Mouse (Mus musculus): ENCODE results near the gene Insl6. TPM values are rescaled to one million over a fixed set of nuclear protein-coding genes. Genes with fewer than 3 reads are reported as not detected.

Insl6 gene
- polyA plus RNA-seq, 1 experiment from 2014 or later: 5.6 TPM

DNA sequence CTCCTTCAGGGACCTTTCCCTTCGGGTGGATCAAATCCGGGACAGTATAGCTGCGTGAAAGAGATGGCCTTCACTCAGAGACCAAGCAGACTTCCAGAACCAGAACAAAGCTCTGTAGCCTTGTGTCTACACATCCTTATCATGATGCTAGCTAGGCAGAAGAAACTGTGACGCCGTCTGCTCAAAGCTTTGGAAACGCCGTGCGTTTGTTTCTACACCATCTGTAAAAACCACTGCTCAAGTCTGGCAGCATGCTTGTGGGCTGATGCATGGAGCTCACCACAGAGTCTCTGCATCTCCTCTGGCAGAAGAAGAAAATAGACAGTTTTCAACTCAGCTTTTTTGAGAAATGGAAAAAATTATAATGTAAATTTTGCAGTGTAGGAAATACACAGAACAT is 13.4 kb downstream of the Insl6 start:
- ATAC-seq (ENCODE audit: insufficient number of reproducible peaks, insufficient read depth, low FRiP score, low read depth): no peak
- Histone ChIP-seq H3K27me3 (ENCODE audit: control insufficient read depth, insufficient read depth, low read length) (no peaks in the 10 kb centered on the region), H3K4me2 (replicated peaks; ENCODE audit: low read depth, low read length) (no peak overlapping the region), H3K9ac (replicated peaks; ENCODE audit: low read depth, low read length) (no peak overlapping the region), H3K36me3 (ENCODE audit: control insufficient read depth, insufficient read depth, low read length) (peaks cover 22% of the 10 kb centered on the region), H3K4me3 (ENCODE audit: low read depth, low read length) (no peak overlapping the region), H3K27ac (ENCODE audit: low read length) (no peak overlapping the region), H3K4me1 (ENCODE audit: control insufficient read depth, insufficient read depth, low read length) (no peaks in the 10 kb centered on the region), H3K9me3 (ENCODE audit: control insufficient read depth, low read depth, low read length) (no peaks in the 10 kb centered on the region)
- WGBS: 94% methylated on average over 8 of the region's 8 CpGs

DNA sequence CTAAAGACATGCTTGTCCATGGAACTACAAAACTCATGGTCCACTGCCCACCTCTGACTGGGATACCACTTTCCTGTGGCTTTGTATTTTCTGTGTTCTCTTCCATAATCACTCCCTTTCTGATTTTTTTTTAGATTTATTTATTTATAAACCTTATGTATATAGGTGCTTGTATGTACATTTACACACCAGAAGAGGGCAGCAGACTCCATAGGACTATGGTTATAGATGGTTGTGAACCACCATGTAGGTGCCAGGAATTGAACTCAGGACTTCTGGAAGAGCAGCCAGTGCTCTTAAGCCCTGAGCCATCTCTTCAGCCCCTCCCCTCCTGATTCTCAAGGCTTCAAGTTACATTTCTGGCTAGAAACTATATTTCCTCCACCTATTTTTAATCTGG is 16.3 kb downstream of the Insl6 start:
- no peaks in the 10 kb centered on the region for H3K9me3 ChIP-seq (ENCODE audit: control insufficient read depth, low read depth, low read length)
- peaks cover 15% of the 10 kb centered on the region for H3K36me3 ChIP-seq (ENCODE audit: control insufficient read depth, insufficient read depth, low read length)
- ATAC-seq (ENCODE audit: insufficient number of reproducible peaks, insufficient read depth, low FRiP score, low read depth): no peak
- no peak overlapping the region for H3K4me2 ChIP-seq (replicated peaks; ENCODE audit: low read depth, low read length)
- no peak overlapping the region for H3K9ac ChIP-seq (replicated peaks; ENCODE audit: low read depth, low read length)
- H3K4me3 ChIP-seq (ENCODE audit: low read depth, low read length): no peak overlapping the region
- H3K4me1 ChIP-seq (ENCODE audit: control insufficient read depth, insufficient read depth, low read length): no peaks in the 10 kb centered on the region
- H3K27me3 ChIP-seq (ENCODE audit: control insufficient read depth, insufficient read depth, low read length): no peaks in the 10 kb centered on the region
- H3K27ac ChIP-seq (ENCODE audit: low read length): no peak overlapping the region

DNA sequence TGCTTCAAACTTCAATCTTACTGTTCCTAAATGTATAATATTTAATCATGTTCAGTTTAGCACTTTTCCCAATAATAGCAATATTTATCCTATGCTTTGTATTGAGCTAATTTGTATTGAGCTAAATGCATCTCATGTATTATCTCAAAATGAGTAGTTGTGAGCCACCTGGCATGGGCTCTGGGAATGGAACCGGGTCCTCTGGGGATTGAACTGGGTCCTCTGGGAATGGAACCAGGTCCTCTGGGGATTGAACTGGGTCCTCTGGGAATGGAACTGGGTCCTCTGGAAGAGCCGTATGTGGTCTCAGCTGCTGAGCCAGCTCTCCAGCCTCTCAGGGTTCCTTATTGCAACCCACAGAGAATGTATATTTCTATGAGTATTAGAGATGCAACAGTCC is 23.0 kb downstream of the Insl6 start:
- ATAC-seq (ENCODE audit: insufficient number of reproducible peaks, insufficient read depth, low FRiP score, low read depth): no peak
- no peaks in the 10 kb centered on the region for H3K9me3 ChIP-seq (ENCODE audit: control insufficient read depth, low read depth, low read length)
- WGBS: 92% methylated on average over 2 of the region's 2 CpGs
- H3K4me2 ChIP-seq (replicated peaks; ENCODE audit: low read depth, low read length): no peak overlapping the region
- no peak overlapping the region for H3K4me3 ChIP-seq (ENCODE audit: low read depth, low read length)
- H3K27me3 ChIP-seq (ENCODE audit: control insufficient read depth, insufficient read depth, low read length): no peaks in the 10 kb centered on the region
- H3K27ac ChIP-seq (ENCODE audit: low read length): no peak overlapping the region
- H3K36me3 ChIP-seq (ENCODE audit: control insufficient read depth, insufficient read depth, low read length): peaks cover 29% of the 10 kb centered on the region
- H3K4me1 ChIP-seq (ENCODE audit: control insufficient read depth, insufficient read depth, low read length): no peaks in the 10 kb centered on the region
- H3K9ac ChIP-seq (replicated peaks; ENCODE audit: low read depth, low read length): no peak overlapping the region

DNA sequence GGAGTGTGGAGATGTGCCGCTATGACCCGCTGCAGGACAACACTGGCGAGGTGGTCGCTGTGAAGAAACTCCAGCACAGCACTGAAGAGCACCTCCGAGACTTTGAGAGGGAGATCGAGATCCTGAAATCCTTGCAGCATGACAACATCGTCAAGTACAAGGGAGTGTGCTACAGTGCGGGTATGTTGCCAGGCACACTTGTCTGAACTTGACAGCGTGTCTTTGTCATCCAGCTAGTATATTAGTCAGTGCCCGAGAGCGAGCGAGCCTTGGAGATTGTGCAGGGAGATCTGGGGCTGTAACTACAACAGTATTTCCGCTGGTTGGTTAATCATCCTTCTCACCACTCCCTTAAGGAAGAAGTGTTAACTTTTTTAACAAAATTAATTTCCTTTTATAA is 24.2 kb downstream of the Insl6 start:
- 85% methylated on average over 13 of the region's 13 CpGs for WGBS
- no peak overlapping the region for H3K9ac ChIP-seq (replicated peaks; ENCODE audit: low read depth, low read length)
- H3K4me1 ChIP-seq (ENCODE audit: control insufficient read depth, insufficient read depth, low read length): no peaks in the 10 kb centered on the region
- no peak overlapping the region for H3K4me2 ChIP-seq (replicated peaks; ENCODE audit: low read depth, low read length)
- no peak overlapping the region for H3K4me3 ChIP-seq (ENCODE audit: low read depth, low read length)
- ATAC-seq (ENCODE audit: insufficient number of reproducible peaks, insufficient read depth, low FRiP score, low read depth): no peak
- no peaks in the 10 kb centered on the region for H3K27me3 ChIP-seq (ENCODE audit: control insufficient read depth, insufficient read depth, low read length)
- no peaks in the 10 kb centered on the region for H3K9me3 ChIP-seq (ENCODE audit: control insufficient read depth, low read depth, low read length)
- peaks cover 37% of the 10 kb centered on the region for H3K36me3 ChIP-seq (ENCODE audit: control insufficient read depth, insufficient read depth, low read length)
- H3K27ac ChIP-seq (ENCODE audit: low read length): no peak overlapping the region

DNA sequence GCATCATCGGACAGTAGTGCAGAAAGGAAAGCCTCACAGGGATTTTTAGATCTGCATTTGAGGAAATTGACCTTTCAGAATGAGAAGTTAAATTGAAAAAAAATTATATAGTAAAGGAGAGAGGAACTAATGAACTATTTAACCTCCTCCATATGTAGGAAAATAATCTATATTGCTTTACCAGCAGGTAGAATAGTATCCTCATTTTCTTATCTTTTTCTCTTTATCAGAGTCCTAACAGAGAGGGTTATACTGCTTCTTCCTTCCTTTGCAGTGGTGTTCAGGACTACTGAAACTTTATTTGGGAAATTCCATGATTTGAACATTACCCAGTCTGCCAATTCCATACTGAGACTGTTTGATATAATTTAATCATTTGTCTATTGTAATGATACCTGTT is 27.8 kb downstream of the Insl6 start:
- no peaks in the 10 kb centered on the region for H3K27me3 ChIP-seq (ENCODE audit: control insufficient read depth, insufficient read depth, low read length)
- ATAC-seq (ENCODE audit: insufficient number of reproducible peaks, insufficient read depth, low FRiP score, low read depth): no peak
- 98% methylated on average over 1 of the region's 1 CpGs for WGBS
- peaks cover 41% of the 10 kb centered on the region for H3K36me3 ChIP-seq (ENCODE audit: control insufficient read depth, insufficient read depth, low read length)
- H3K9me3 ChIP-seq (ENCODE audit: control insufficient read depth, low read depth, low read length): no peaks in the 10 kb centered on the region
- H3K4me2 ChIP-seq (replicated peaks; ENCODE audit: low read depth, low read length): no peak overlapping the region
- H3K9ac ChIP-seq (replicated peaks; ENCODE audit: low read depth, low read length): no peak overlapping the region
- no peaks in the 10 kb centered on the region for H3K4me1 ChIP-seq (ENCODE audit: control insufficient read depth, insufficient read depth, low read length)
- H3K4me3 ChIP-seq (ENCODE audit: low read depth, low read length): no peak overlapping the region
- H3K27ac ChIP-seq (ENCODE audit: low read length): no peak overlapping the region

DNA sequence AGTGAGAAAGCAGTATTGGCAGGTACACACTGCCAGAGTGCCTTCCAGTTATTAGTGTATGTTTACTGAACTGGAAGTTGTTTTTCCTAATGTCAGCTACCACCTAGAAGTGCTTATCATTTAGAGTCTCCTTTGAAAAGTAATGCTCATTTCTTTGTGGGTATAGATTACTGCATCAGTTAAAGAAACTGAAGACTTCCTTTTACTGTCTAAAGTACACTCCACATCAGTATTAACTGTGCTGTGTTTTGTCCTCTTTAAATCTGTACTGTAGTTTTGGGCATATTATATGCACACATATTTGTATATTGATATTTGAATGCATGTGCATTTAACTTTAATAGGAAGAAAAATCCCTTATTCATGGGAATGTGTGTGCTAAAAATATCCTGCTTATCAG is 29.0 kb downstream of the Insl6 start:
- ATAC-seq (ENCODE audit: insufficient number of reproducible peaks, insufficient read depth, low FRiP score, low read depth): no peak
- no peak overlapping the region for H3K27ac ChIP-seq (ENCODE audit: low read length)
- no peaks in the 10 kb centered on the region for H3K9me3 ChIP-seq (ENCODE audit: control insufficient read depth, low read depth, low read length)
- no peaks in the 10 kb centered on the region for H3K4me1 ChIP-seq (ENCODE audit: control insufficient read depth, insufficient read depth, low read length)
- no peak overlapping the region for H3K9ac ChIP-seq (replicated peaks; ENCODE audit: low read depth, low read length)
- H3K4me3 ChIP-seq (ENCODE audit: low read depth, low read length): no peak overlapping the region
- H3K4me2 ChIP-seq (replicated peaks; ENCODE audit: low read depth, low read length): no peak overlapping the region
- peaks cover 48% of the 10 kb centered on the region for H3K36me3 ChIP-seq (ENCODE audit: control insufficient read depth, insufficient read depth, low read length)
- no peaks in the 10 kb centered on the region for H3K27me3 ChIP-seq (ENCODE audit: control insufficient read depth, insufficient read depth, low read length)

DNA sequence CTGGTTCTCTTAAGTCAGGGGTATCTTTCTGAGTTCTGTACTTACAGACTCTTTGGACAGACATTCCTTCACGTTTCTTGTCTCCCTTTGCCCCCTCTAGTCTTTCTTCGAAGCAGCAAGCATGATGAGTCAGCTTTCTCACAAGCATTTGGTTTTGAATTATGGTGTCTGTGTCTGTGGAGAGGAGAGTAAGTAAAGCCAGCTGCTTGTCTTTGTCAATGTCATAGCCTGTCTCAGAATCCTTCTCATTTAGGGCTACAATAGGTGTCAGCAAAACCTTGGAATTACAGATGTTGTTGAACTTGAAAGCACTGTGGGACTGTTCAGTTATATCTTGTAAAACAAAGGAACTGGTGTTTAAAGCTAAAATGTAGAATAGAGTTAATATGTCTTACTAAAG is 30.4 kb downstream of the Insl6 start:
- H3K4me2 ChIP-seq (replicated peaks; ENCODE audit: low read depth, low read length): no peak overlapping the region
- H3K27me3 ChIP-seq (ENCODE audit: control insufficient read depth, insufficient read depth, low read length): no peaks in the 10 kb centered on the region
- H3K36me3 ChIP-seq (ENCODE audit: control insufficient read depth, insufficient read depth, low read length): peaks cover 39% of the 10 kb centered on the region
- no peaks in the 10 kb centered on the region for H3K9me3 ChIP-seq (ENCODE audit: control insufficient read depth, low read depth, low read length)
- no peak overlapping the region for H3K4me3 ChIP-seq (ENCODE audit: low read depth, low read length)
- H3K27ac ChIP-seq (ENCODE audit: low read length): no peak overlapping the region
- H3K4me1 ChIP-seq (ENCODE audit: control insufficient read depth, insufficient read depth, low read length): no peaks in the 10 kb centered on the region
- no peak for ATAC-seq (ENCODE audit: insufficient number of reproducible peaks, insufficient read depth, low FRiP score, low read depth)
- WGBS: 35% methylated on average over 2 of the region's 2 CpGs
- H3K9ac ChIP-seq (replicated peaks; ENCODE audit: low read depth, low read length): no peak overlapping the region

DNA sequence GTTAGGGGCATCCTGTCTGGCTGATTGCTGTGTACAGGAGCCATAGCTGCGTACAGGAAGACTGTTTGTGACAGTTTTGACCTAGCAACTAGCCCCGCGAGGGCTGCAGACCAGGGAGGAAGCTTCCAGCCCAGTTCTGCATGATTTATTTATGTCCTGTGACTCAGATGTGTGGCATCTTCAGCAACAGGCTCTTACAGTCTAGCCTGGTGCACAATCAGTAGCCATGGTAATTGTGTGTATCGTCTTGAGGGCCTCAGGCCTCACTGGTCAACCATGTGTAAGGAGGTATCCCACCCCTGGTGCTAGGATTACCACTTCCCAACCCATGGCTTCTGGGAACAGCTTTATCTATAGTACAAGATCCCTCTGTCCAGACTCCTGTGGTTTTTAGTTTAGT is 32.6 kb downstream of the Insl6 start:
- H3K4me2 ChIP-seq (replicated peaks; ENCODE audit: low read depth, low read length): no peak overlapping the region
- H3K9me3 ChIP-seq (ENCODE audit: control insufficient read depth, low read depth, low read length): no peaks in the 10 kb centered on the region
- ATAC-seq (ENCODE audit: insufficient number of reproducible peaks, insufficient read depth, low FRiP score, low read depth): no peak
- no peak overlapping the region for H3K27ac ChIP-seq (ENCODE audit: low read length)
- WGBS: 78% methylated on average over 4 of the region's 4 CpGs
- H3K9ac ChIP-seq (replicated peaks; ENCODE audit: low read depth, low read length): no peak overlapping the region
- H3K36me3 ChIP-seq (ENCODE audit: control insufficient read depth, insufficient read depth, low read length): peaks cover 26% of the 10 kb centered on the region
- H3K4me1 ChIP-seq (ENCODE audit: control insufficient read depth, insufficient read depth, low read length): no peaks in the 10 kb centered on the region
- no peak overlapping the region for H3K4me3 ChIP-seq (ENCODE audit: low read depth, low read length)
- H3K27me3 ChIP-seq (ENCODE audit: control insufficient read depth, insufficient read depth, low read length): no peaks in the 10 kb centered on the region

DNA sequence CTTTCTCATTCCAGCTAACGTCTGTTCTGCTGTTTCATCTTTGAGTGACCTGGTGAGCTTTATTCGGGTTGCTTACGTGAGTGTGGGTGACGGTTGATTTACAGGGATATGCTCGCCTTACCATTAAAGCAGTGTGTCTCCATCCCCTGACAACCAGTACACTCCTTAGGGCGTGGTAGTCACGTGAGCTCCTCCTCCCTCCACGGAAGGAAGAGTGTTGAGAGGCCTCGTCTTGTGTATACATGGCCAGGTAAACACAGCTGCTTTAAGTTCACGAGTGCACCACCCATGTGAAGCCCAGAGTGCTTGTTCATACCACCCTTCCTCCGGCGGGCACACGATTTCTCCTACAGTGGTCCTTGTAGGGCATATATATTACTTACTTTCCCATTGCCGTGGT is 33.6 kb downstream of the Insl6 start:
- H3K4me2 ChIP-seq (replicated peaks; ENCODE audit: low read depth, low read length): no peak overlapping the region
- 52% methylated on average over 14 of the region's 14 CpGs for WGBS
- no peak overlapping the region for H3K9ac ChIP-seq (replicated peaks; ENCODE audit: low read depth, low read length)
- no peaks in the 10 kb centered on the region for H3K4me1 ChIP-seq (ENCODE audit: control insufficient read depth, insufficient read depth, low read length)
- no peaks in the 10 kb centered on the region for H3K27me3 ChIP-seq (ENCODE audit: control insufficient read depth, insufficient read depth, low read length)
- H3K9me3 ChIP-seq (ENCODE audit: control insufficient read depth, low read depth, low read length): no peaks in the 10 kb centered on the region
- H3K36me3 ChIP-seq (ENCODE audit: control insufficient read depth, insufficient read depth, low read length): peaks cover 26% of the 10 kb centered on the region
- no peak overlapping the region for H3K4me3 ChIP-seq (ENCODE audit: low read depth, low read length)
- ATAC-seq (ENCODE audit: insufficient number of reproducible peaks, insufficient read depth, low FRiP score, low read depth): 0 out of 2 replicates have a peak, but pooled peaks have one; percentile 56
- H3K27ac ChIP-seq (ENCODE audit: low read length): no peak overlapping the region
